Mouse (Mus musculus) lung, postnatal 0 days (tissue): Measurements from ENCODE around the gene Abracl.

Experiments
- CTCF ChIP-seq: IDR thresholded peaks from 2 replicates; pipeline ENCODE4 v1.5.1; 2016; ENCODE audit warnings: antibody characterized with exemption, mild to moderate bottlenecking
- EP300 ChIP-seq: IDR thresholded peaks from 2 replicates; pipeline ENCODE4 v1.6.1; 2016; ENCODE audit warnings: antibody characterized with exemption, mild to moderate bottlenecking, control low read depth

- TF ChIP-seq CTCF (no peak), EP300 (no peak)
Measured at GRCm38 (mm10) chr10:18066031-18066439, 42.9 kb upstream of the Abracl start.
